Mouse (Mus musculus) hindbrain, embryonic 15.5 days (tissue): ENCODE measurements around the gene Gm26602. TPM values are rescaled to one million over a fixed set of nuclear protein-coding genes. Genes with fewer than 3 reads are reported as not detected.
"Not testable (repeated sequence)": the region's sequence is repeated elsewhere in the genome, so short reads cannot be mapped to it uniquely, and the experiment has no call there.

Experiments used
- ATAC-seq: fragments of 200-750 bp; cut with Nextera tagmentation; 2 replicates; pipeline ENCODE4 v1.8.0; 2017; ENCODE audit warnings: low read depth, moderate number of reproducible peaks, moderate TSS enrichment; ENCODE audit not compliant: low FRiP score
- H3K27ac ChIP-seq: fragments of 300-500 bp; sonication (generic); replicated peaks from 2 replicates; pipeline ENCODE4 v1.5.1; 2015; ENCODE audit warnings: mild to moderate bottlenecking, inconsistent platforms
- H3K27me3 ChIP-seq: fragments of 300-500 bp; sonication (generic); 2 replicates; pipeline ENCODE4 v1.6.1; 2015; ENCODE audit warnings: control low read depth, inconsistent platforms
- H3K36me3 ChIP-seq: fragments of 300-500 bp; sonication (generic); 2 replicates; pipeline ENCODE4 v1.6.1; 2015; ENCODE audit warnings: control low read depth, inconsistent platforms
- H3K4me1 ChIP-seq: fragments of 300-500 bp; sonication (generic); replicated peaks from 2 replicates; pipeline ENCODE4 v1.6.1; 2015; ENCODE audit warnings: control low read depth, inconsistent platforms
- H3K4me2 ChIP-seq: fragments of 300-500 bp; sonication (generic); 2 replicates; pipeline ENCODE4 v1.6.1; 2015; ENCODE audit warnings: moderate library complexity, mild to moderate bottlenecking, inconsistent platforms
- H3K4me3 ChIP-seq: fragments of 300-500 bp; sonication (generic); 2 replicates; pipeline ENCODE4 v1.5.1; 2015; ENCODE audit warnings: mild to moderate bottlenecking, inconsistent platforms
- H3K9ac ChIP-seq: fragments of 300-500 bp; sonication (generic); 2 replicates; pipeline ENCODE4 v1.6.1; 2015; ENCODE audit warnings: inconsistent platforms
- H3K9me3 ChIP-seq: fragments of 300-500 bp; sonication (generic); 2 replicates; pipeline ENCODE4 v1.6.1; 2016; ENCODE audit warnings: control low read depth, inconsistent platforms
- WGBS: fragments of 180-500 bp; shearing (Covaris S2); methylation state at CpG from one replicate; pipeline ENCODE4 v1.1.7; 2015; 5-methylcytosine and 5-hydroxymethylcytosine counted together
- microRNA-seq: library from miRNA; unstranded; fragments of <30 nt; microRNA quantifications from one replicate; pipeline ENCODE4, GENCODE M21; 2016
- polyA plus RNA-seq: library from polyadenylated mRNA; unstranded; fragments of >200 nt; fragmentation: Nextera tagmentation; extraction: Ambion mirVana; gene quantifications from 2 replicates; pipeline ENCODE4 v1.2.1, GENCODE M21; 2015

Gene Gm26602
- polyA plus RNA-seq, 1 experiment from 2014 or later = 3.0 TPM

DNA sequence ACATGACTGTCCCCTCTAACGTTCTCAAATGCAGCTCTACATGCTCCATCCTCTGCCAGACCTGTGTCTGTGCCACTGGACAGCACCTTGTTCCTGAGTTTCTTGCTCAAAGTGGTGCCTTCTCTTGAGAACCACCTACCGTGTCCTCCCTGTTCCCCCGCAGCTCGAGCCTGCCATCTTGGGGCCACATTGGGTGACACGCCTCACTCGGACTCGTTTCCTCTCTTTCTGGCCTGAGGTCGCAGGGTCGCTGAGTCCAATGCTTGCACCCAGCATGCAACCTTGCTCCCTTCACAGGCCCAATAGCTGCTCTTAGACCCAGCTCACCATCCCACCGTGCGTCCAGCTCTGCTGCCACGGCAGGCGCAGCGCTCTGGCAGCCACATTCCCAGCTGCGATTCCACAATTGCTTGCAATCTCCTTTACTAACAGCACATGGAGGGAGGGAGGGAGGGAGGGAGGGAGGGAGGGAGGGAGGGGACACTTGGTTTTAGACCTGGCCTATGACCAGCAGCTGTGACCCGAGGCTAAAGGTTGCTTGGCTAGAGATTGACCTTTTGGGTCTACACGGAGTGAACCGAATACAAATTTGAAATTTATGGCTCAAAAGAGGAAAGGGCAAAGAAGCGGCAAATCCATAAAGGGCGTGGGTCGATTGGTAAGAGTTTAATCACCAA lies 47.6 kb downstream of the Gm26602 start:
- Histone ChIP-seq H3K27ac (no peak overlapping the region), H3K4me2 (no peak overlapping the region), H3K4me3 (no peak overlapping the region), H3K27me3 (0 out of 2 replicates have a peak, but pooled peaks cover 2% of the 10 kb centered on the region), H3K4me1 (peaks cover 12% of the 10 kb centered on the region), H3K36me3 (peaks cover 9% of the 10 kb centered on the region), H3K9me3 (no peaks in the 10 kb centered on the region), H3K9ac (no peak overlapping the region)
- no peak for ATAC-seq
- 10% methylated on average over 21 of the region's 21 CpGs for WGBS

DNA sequence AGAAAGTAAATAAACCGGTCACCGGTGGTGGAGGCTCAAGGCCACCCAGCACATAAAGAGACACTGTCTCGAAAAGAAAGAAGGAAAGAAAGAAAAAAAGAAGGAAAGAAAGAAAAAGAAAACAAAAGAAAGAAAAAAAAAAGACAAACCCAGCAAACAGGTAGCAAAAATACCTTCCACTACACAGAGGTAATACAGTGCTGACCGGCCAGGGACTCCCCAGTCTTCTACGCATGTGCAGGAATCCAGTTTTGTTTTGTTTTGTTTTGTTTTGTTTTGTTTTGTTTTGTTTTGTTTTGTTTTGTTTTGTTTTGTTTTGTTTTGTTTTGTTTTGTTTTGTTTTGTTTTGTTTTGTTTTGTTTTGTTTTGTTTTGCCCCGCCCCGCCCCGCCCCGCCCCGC lies 48.8 kb downstream of the Gm26602 start:
- H3K4me3 ChIP-seq = peak overlapping the region; percentile 91; the same call in 1 of the 2 replicates
- 35% methylated on average over 10 of the region's 10 CpGs for WGBS

GRCm38 (mm10) chr10:79959847-79960601 lies 49.4 kb downstream of the Gm26602 start, which contains the start of gene Wdr18:
TSS of gene Wdr18 (plus strand) at chr10:79960152.
- H3K4me2 ChIP-seq = peak within 1 kb of the TSS; percentile 84
- peak within 1 kb of the TSS; percentile 83 for H3K9ac ChIP-seq
- peak within 1 kb of the TSS; percentile 91 for H3K4me3 ChIP-seq
- WGBS = under 1% methylated on average over 61 of the region's 61 CpGs
- ATAC-seq = peak; percentile 96
- H3K27me3 ChIP-seq = 0 out of 2 replicates have a peak, but pooled peaks cover 2% of the 10 kb centered on the region
- H3K36me3 ChIP-seq = peaks cover 16% of the 10 kb centered on the region
- H3K27ac ChIP-seq = peak within 1 kb of the TSS; percentile 75
- H3K9me3 ChIP-seq = no peaks in the 10 kb centered on the region
- H3K4me1 ChIP-seq = peaks cover 12% of the 10 kb centered on the region

More for the DNA sequence above, 48.8 kb downstream of the Gm26602 start:
- not testable (repeated sequence) for H3K27ac ChIP-seq, ATAC-seq, H3K9ac ChIP-seq, H3K9me3 ChIP-seq, H3K27me3 ChIP-seq
- Histone ChIP-seq H3K4me2 (peak overlapping the region; percentile 84), H3K4me1 (peaks cover 12% of the 10 kb centered on the region), H3K36me3 (peaks cover 12% of the 10 kb centered on the region)

Small RNA genes within 50 kb of the gene (microRNA-seq; reads per million reads assigned to microRNA genes)
- not detected for gene Mir6910

Other genes with a start within 250 kb of the Gm26602 start
- gene Madcam1, start 246.3 kb upstream of the Gm26602 start, polyA plus RNA-seq = 0.87 and 1.2 TPM in 2 replicates
- gene Tpgs1, start 241.5 kb upstream of the Gm26602 start, polyA plus RNA-seq = 102 and 107 TPM in 2 replicates
- gene Cdc34, start 228.7 kb upstream of the Gm26602 start, polyA plus RNA-seq = 82.4 and 91.7 TPM in 2 replicates
- gene Gzmm, start 221.8 kb upstream of the Gm26602 start, polyA plus RNA-seq = 1.3 and 1.4 TPM in 2 replicates
- 985 and 993 TPM in 2 replicates for gene Bsg, start 206.4 kb upstream of the Gm26602 start, polyA plus RNA-seq
- gene Hcn2, start 194.2 kb upstream of the Gm26602 start, polyA plus RNA-seq = 2.6 and 2.8 TPM in 2 replicates
- gene Polrmt, start 164.3 kb upstream of the Gm26602 start, polyA plus RNA-seq = 37.0 and 43.0 TPM in 2 replicates
- gene Fgf22, start 155.8 kb upstream of the Gm26602 start, polyA plus RNA-seq = 2.2 and 2.4 TPM in 2 replicates
- 103 and 125 TPM in 2 replicates for gene Rnf126, start 143.9 kb upstream of the Gm26602 start, polyA plus RNA-seq
- gene Fstl3, start 133.6 kb upstream of the Gm26602 start, polyA plus RNA-seq = 2.3 and 2.5 TPM in 2 replicates
- 0.27 and 0.28 TPM in 2 replicates for gene Prss57, start 119.9 kb upstream of the Gm26602 start, polyA plus RNA-seq
- gene Palm, start 117.3 kb upstream of the Gm26602 start, polyA plus RNA-seq = 277 and 303 TPM in 2 replicates
- 0.49 and 0.92 TPM in 2 replicates for gene Misp, start 89.9 kb upstream of the Gm26602 start, polyA plus RNA-seq
- 74.8 and 77.1 TPM in 2 replicates for gene Ptbp1, start 56.4 kb upstream of the Gm26602 start, polyA plus RNA-seq
- 11.0 and 11.3 TPM in 2 replicates for gene Prtn3, start 36.4 kb upstream of the Gm26602 start, polyA plus RNA-seq
- 383 and 417 TPM in 2 replicates for gene Plppr3, start 36.2 kb upstream of the Gm26602 start, polyA plus RNA-seq
- 0.16 TPM in 1 of 2 replicates, not detected in the other for gene Elane, start 24.6 kb upstream of the Gm26602 start, polyA plus RNA-seq
- gene Cfd, start 20.0 kb upstream of the Gm26602 start, polyA plus RNA-seq = not detected in 2 replicates
- gene Med16, start 1.9 kb upstream of the Gm26602 start, polyA plus RNA-seq = 51.2 and 54.2 TPM in 2 replicates
- 2.7 and 3.1 TPM in 2 replicates for gene Kiss1r, start 6.1 kb downstream of the Gm26602 start, polyA plus RNA-seq
- 258 and 289 TPM in 2 replicates for gene R3hdm4, start 10.4 kb downstream of the Gm26602 start, polyA plus RNA-seq
- gene Arid3a, start 16.2 kb downstream of the Gm26602 start, polyA plus RNA-seq = 2.9 and 3.2 TPM in 2 replicates
- gene Wdr18, start 49.3 kb downstream of the Gm26602 start, polyA plus RNA-seq = 93.6 and 94.7 TPM in 2 replicates
- gene Grin3b, start 59.9 kb downstream of the Gm26602 start, polyA plus RNA-seq = 0.29 and 0.34 TPM in 2 replicates
- gene Tmem259, start 73.5 kb downstream of the Gm26602 start, polyA plus RNA-seq = 24.5 and 27.3 TPM in 2 replicates
- 29.4 and 33.6 TPM in 2 replicates for gene Cnn2, start 77.7 kb downstream of the Gm26602 start, polyA plus RNA-seq
- 4.8 and 5.4 TPM in 2 replicates for gene Abca7, start 85.6 kb downstream of the Gm26602 start, polyA plus RNA-seq
- 2.3 and 2.5 TPM in 2 replicates for gene Arhgap45, start 105.8 kb downstream of the Gm26602 start, polyA plus RNA-seq
- 141 and 145 TPM in 2 replicates for gene Polr2e, start 128.9 kb downstream of the Gm26602 start, polyA plus RNA-seq
- gene Gpx4, start 136.3 kb downstream of the Gm26602 start, polyA plus RNA-seq = 583 and 596 TPM in 2 replicates
- gene Sbno2, start 194.7 kb downstream of the Gm26602 start, polyA plus RNA-seq = 12.6 and 12.9 TPM in 2 replicates
- gene Stk11, start 204.9 kb downstream of the Gm26602 start, polyA plus RNA-seq = 18.6 and 20.0 TPM in 2 replicates
- 503 and 517 TPM in 2 replicates for gene Atp5d, start 227.8 kb downstream of the Gm26602 start, polyA plus RNA-seq
- gene Cbarp, start 230.0 kb downstream of the Gm26602 start, polyA plus RNA-seq = 61.4 and 71.3 TPM in 2 replicates
- gene Midn, start 237.4 kb downstream of the Gm26602 start, polyA plus RNA-seq = 22.6 and 26.0 TPM in 2 replicates